Mouse (Mus musculus) myocyte (in vitro differentiated cells): Measurements from ENCODE around the gene Stx18. TPM values are rescaled to one million over a fixed set of nuclear protein-coding genes. Genes with fewer than 3 reads are reported as not detected.
A peak's percentile ranks its signal among the peaks of the same experiment; 100 is the strongest.

Experiments used
- H3K27me3 ChIP-seq: one replicate; pipeline ENCODE4 v1.6.1; 2011; ENCODE audit not compliant: control insufficient read depth, insufficient read depth, insufficient read length
- H3K36me3 ChIP-seq: one replicate; pipeline ENCODE4 v1.6.1; 2011; ENCODE audit not compliant: control insufficient read depth, insufficient read depth
- H3K4me2 ChIP-seq: one replicate; pipeline ENCODE4 v1.6.1; 2011; ENCODE audit warnings: low read depth, control low read depth
- H3K4me3 ChIP-seq: one replicate; pipeline ENCODE4 v1.5.1; 2011; ENCODE audit warnings: mild to moderate bottlenecking, control low read depth, moderate library complexity
- H3K79me2 ChIP-seq: one replicate; pipeline ENCODE4 v1.6.1; 2011; ENCODE audit not compliant: control insufficient read depth, insufficient read depth
- H3ac ChIP-seq: one replicate; pipeline ENCODE4 v1.6.1; 2011; ENCODE audit not compliant: control insufficient read depth, insufficient read length
- CEBPB ChIP-seq: IDR thresholded peaks from 2 replicates; pipeline ENCODE4 v1.6.1; 2011; ENCODE audit warnings: mild to moderate bottlenecking, moderate library complexity; ENCODE audit not compliant: poor library complexity, insufficient read depth, severe bottlenecking
- E2F4 ChIP-seq: IDR thresholded peaks from one replicate; pipeline ENCODE4 v1.6.1; 2011; ENCODE audit warnings: mild to moderate bottlenecking, control low read depth, moderate library complexity; ENCODE audit not compliant: insufficient read depth
- MAX ChIP-seq: IDR thresholded peaks from one replicate; pipeline ENCODE4 v1.6.1; 2011; ENCODE audit warnings: low read depth, mild to moderate bottlenecking, control low read depth
- MYOD1 ChIP-seq, 3 experiments: IDR thresholded peaks; one replicate each; pipeline ENCODE4 v1.6.1; 2011; ENCODE audit warnings: control low read depth in 2 of 3, low read depth in 2 of 3, mild to moderate bottlenecking in 2 of 3, moderate library complexity in 1 of 3; ENCODE audit not compliant: insufficient read length in 2 of 3, control insufficient read depth in 1 of 3
- MYOG ChIP-seq, 3 experiments: IDR thresholded peaks; one replicate each; pipeline ENCODE4 v1.6.1; 2011; ENCODE audit warnings: control low read depth in 2 of 3, low read depth in 2 of 3, mild to moderate bottlenecking in 2 of 3; ENCODE audit not compliant: insufficient read length in 2 of 3, control insufficient read depth in 1 of 3, insufficient read depth in 1 of 3
- POLR2A ChIP-seq: IDR thresholded peaks from one replicate; pipeline ENCODE4 v1.6.1; 2011; ENCODE audit warnings: low read depth, mild to moderate bottlenecking, control low read depth, moderate library complexity; ENCODE audit not compliant: insufficient read length
- POLR2AphosphoS2 ChIP-seq: IDR thresholded peaks from one replicate; pipeline ENCODE4 v1.6.1; 2011; ENCODE audit warnings: low read depth, control low read depth; ENCODE audit not compliant: insufficient read length
- REST ChIP-seq: IDR thresholded peaks from one replicate; pipeline ENCODE4 v1.6.1; 2011; ENCODE audit warnings: mild to moderate bottlenecking, control low read depth, moderate library complexity; ENCODE audit not compliant: insufficient read depth, insufficient read length
- SRF ChIP-seq: IDR thresholded peaks from one replicate; pipeline ENCODE4 v1.6.1; 2011; ENCODE audit warnings: low read depth; ENCODE audit not compliant: control insufficient read depth, insufficient read length
- TCF12 ChIP-seq: IDR thresholded peaks from one replicate; pipeline ENCODE4 v1.6.1; 2011; ENCODE audit warnings: mild to moderate bottlenecking, control low read depth; ENCODE audit not compliant: poor library complexity, insufficient read depth, severe bottlenecking
- TCF3 ChIP-seq: IDR thresholded peaks from one replicate; pipeline ENCODE4 v1.6.1; 2011; ENCODE audit warnings: low read depth, control low read depth; ENCODE audit not compliant: insufficient read length
- USF1 ChIP-seq: IDR thresholded peaks from one replicate; pipeline ENCODE4 v1.6.1; 2011; ENCODE audit warnings: low read depth, mild to moderate bottlenecking, control low read depth, moderate library complexity
- polyA plus RNA-seq: library from polyadenylated mRNA; unstranded; fragments of >200 nt; fragmentation: generic; extraction: Trizol; gene quantifications from one replicate; pipeline ENCODE4 v1.2.1, GENCODE M21; 2012; ENCODE audit warnings: missing spikeins

Gene Stx18
- polyA plus RNA-seq, 1 experiment, result 24.9 TPM

DNA sequence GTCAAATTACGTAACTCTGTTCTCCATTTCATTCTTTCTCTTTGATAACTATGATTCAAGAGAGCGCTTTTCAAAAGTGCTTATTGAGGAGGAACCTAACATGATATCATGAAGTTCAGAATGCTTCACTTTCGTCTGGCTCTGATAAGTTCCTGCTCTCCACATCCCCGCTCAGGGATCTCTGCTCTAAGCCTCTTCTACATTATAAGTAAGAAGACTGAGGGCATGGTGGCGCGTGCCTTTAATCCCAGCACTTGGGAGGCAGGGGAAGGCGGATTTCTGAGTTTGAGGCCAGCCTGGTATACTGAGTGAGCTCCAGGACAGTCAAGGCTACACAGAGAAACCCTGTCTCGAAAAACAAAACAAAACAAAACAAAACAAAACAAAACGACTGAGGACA is 268 bp upstream of the Stx18 start:
- TF ChIP-seq CEBPB (no peak), POLR2AphosphoS2 (no peak)

DNA sequence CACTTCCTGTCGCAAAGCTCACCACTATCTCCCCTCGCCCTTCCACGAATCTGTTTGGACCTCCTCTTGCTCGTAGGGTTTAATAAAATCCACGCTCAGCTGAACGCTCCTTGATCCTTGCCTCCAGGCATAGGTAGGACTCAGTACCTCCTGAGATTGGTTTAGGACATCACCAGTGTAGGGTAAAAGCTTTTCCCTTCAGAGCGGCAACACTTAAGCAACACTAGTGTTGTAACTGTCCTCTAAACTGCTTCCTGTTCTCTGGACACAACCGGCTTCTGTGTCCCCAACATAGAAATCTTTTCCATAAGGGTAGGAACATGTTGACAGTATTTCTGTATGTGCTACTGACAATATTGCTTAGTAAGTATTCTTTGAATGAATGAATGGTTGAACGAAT is 1.3 kb downstream of the Stx18 start:
- peak overlapping the region; percentile 69 for H3K4me3 ChIP-seq
- peaks cover 5% of the 10 kb centered on the region for H3K27me3 ChIP-seq
- TF ChIP-seq MAX (no peak), REST (no peak), SRF (no peak), MYOG (IDR thresholded peaks at IDR 0.05; ENCODE audit: control insufficient read depth in 1 of 3, insufficient read depth in 1 of 3, insufficient read length in 2 of 3, low read depth in 2 of 3) (no peak), POLR2A (no peak), POLR2AphosphoS2 (no peak), CEBPB (no peak), USF1 (no peak), E2F4 (no peak), TCF3 (no peak), MYOD1 (IDR thresholded peaks at IDR 0.05; ENCODE audit: control insufficient read depth in 1 of 3, insufficient read length in 2 of 3, low read depth in 2 of 3) (no peak), TCF12 (no peak)
- no peaks in the 10 kb centered on the region for H3K36me3 ChIP-seq
- peaks cover 12% of the 10 kb centered on the region for H3K79me2 ChIP-seq
- peak overlapping the region; percentile 97 for H3K4me2 ChIP-seq
- H3ac ChIP-seq, result peak overlapping the region; percentile 32

More for the DNA sequence above, 268 bp upstream of the Stx18 start:
- peaks cover 12% of the 10 kb centered on the region for H3K79me2 ChIP-seq
- no peaks in the 10 kb centered on the region for H3K36me3 ChIP-seq
- H3ac ChIP-seq, result peak overlapping the region; percentile 32
- H3K27me3 ChIP-seq, result peaks cover 5% of the 10 kb centered on the region
- peak overlapping the region; percentile 95 for H3K4me2 ChIP-seq
- H3K4me3 ChIP-seq, result peak overlapping the region; percentile 69

DNA sequence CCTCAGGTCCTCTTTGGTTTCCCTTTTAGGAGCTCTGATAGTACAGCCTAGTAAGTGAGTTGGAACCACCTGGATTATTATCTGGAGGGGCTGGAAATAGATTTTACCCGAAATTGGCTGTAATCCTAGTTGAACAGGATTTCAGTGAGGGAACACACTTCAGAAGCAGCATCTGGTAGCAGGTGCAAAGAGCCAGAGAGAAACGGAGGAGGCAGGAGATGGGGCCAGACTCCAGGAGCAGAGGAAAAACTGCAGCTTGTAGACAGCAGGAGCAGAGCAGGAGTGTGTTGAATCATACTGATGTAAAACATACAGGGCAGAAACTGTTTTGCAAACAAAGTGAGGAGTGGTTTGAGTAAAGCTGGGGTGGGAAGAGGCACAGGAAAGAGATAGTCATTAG is 6.4 kb downstream of the Stx18 start:
- Histone ChIP-seq H3ac (no peak overlapping the region), H3K36me3 (no peaks in the 10 kb centered on the region), H3K4me2 (no peak overlapping the region), H3K79me2 (peaks cover 6% of the 10 kb centered on the region), H3K27me3 (no peaks in the 10 kb centered on the region), H3K4me3 (no peak overlapping the region)
- TF ChIP-seq TCF12 (no peak), MAX (no peak), E2F4 (no peak), REST (no peak)

DNA sequence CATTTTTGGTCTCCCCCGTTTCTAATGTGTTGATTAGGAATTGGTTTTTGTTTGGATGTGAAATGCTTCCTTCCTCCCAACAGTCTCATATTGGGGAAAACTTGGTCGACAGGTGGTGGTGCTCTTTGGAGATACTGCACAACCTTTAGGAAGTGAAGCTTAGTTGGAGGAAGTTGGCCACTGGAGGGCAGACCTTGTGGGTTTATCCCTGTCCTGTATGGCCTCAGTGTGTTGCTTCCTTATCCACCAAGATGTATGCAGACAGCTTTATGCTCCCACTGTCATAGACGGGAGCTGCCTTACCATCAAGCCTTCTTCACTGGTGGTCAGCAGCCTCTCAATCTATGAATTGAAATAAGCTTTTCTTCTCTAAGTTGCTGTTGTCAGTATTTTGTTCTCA is 9.6 kb downstream of the Stx18 start:
- Histone ChIP-seq H3K27me3 (no peaks in the 10 kb centered on the region), H3ac (no peak overlapping the region), H3K4me2 (no peak overlapping the region), H3K4me3 (no peak overlapping the region), H3K79me2 (no peaks in the 10 kb centered on the region), H3K36me3 (no peaks in the 10 kb centered on the region)
- TF ChIP-seq E2F4, result no peak
- no peak for TF ChIP-seq POLR2AphosphoS2
- no peak for TF ChIP-seq TCF3
- TF ChIP-seq POLR2A, result no peak
- TF ChIP-seq MAX, result no peak
- TF ChIP-seq USF1, result no peak
- no peak for TF ChIP-seq REST
- no peak for TF ChIP-seq SRF
- no peak for TF ChIP-seq MYOD1 (IDR thresholded peaks at IDR 0.05; ENCODE audit: control insufficient read depth in 1 of 3, insufficient read length in 2 of 3, low read depth in 2 of 3)
- TF ChIP-seq MYOG (IDR thresholded peaks at IDR 0.05; ENCODE audit: control insufficient read depth in 1 of 3, insufficient read depth in 1 of 3, insufficient read length in 2 of 3, low read depth in 2 of 3), result no peak
- no peak for TF ChIP-seq TCF12
- TF ChIP-seq CEBPB, result no peak

DNA sequence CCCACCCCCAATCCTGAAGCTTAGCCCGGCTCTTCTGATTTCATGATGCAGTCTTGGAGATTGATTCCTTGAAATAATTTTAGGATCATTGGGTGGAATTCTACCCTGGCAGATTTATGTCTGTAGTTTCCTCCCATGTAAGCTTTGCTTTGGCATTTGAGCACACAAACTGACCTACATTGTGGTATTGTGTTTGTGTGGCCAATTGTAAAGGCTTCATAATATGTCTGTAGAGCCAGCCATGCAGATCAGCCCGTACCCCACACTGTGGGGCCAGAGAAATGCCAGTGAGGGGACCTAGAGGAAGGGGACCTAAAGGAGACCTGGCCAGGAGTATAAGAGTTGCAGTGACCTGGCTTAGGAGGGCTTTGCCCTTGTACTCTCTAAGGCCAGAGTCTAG is 22.5 kb downstream of the Stx18 start:
- H3K27me3 ChIP-seq, result no peaks in the 10 kb centered on the region
- no peak overlapping the region for H3K4me2 ChIP-seq
- TF ChIP-seq MYOD1 (IDR thresholded peaks at IDR 0.05; ENCODE audit: control insufficient read depth in 1 of 3, insufficient read length in 2 of 3, low read depth in 2 of 3) (no peak), POLR2AphosphoS2 (no peak), MYOG (IDR thresholded peaks at IDR 0.05; ENCODE audit: control insufficient read depth in 1 of 3, insufficient read depth in 1 of 3, insufficient read length in 2 of 3, low read depth in 2 of 3) (no peak), E2F4 (no peak), CEBPB (no peak), MAX (no peak), TCF3 (no peak), SRF (no peak), POLR2A (no peak), USF1 (no peak), TCF12 (no peak), REST (no peak)
- H3K36me3 ChIP-seq, result no peaks in the 10 kb centered on the region
- no peaks in the 10 kb centered on the region for H3K79me2 ChIP-seq
- no peak overlapping the region for H3ac ChIP-seq
- no peak overlapping the region for H3K4me3 ChIP-seq

DNA sequence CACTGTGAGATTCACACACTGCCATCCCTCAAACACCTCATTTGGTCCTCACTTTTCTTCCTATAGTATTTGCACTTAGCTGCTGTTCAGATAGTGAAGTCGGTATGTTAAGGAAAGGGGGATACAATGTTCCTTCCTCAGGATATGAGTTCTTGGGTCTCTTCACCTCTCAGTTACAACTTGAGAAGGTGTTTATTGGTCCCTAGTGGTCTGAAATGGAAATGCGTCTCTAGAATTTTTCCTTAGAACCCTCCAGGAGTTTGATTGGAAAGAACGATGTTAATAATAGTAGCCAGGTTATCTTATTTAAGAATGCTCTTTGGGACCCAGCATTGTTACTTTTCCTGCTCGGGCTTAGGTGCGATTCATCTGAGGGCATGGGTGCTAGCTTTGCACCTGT is 24.2 kb downstream of the Stx18 start:
- H3K4me3 ChIP-seq, result no peak overlapping the region
- H3ac ChIP-seq, result no peak overlapping the region

More for the DNA sequence above, 24.2 kb downstream of the Stx18 start:
- TF ChIP-seq TCF3 (no peak), TCF12 (no peak), USF1 (no peak), MYOG (IDR thresholded peaks at IDR 0.05; ENCODE audit: control insufficient read depth in 1 of 3, insufficient read depth in 1 of 3, insufficient read length in 2 of 3, low read depth in 2 of 3) (no peak), MAX (no peak), E2F4 (no peak), POLR2A (no peak), CEBPB (no peak), SRF (no peak), MYOD1 (IDR thresholded peaks at IDR 0.05; ENCODE audit: control insufficient read depth in 1 of 3, insufficient read length in 2 of 3, low read depth in 2 of 3) (no peak), REST (no peak), POLR2AphosphoS2 (no peak)
- no peaks in the 10 kb centered on the region for H3K36me3 ChIP-seq
- no peaks in the 10 kb centered on the region for H3K79me2 ChIP-seq
- no peak overlapping the region for H3K4me2 ChIP-seq
- no peaks in the 10 kb centered on the region for H3K27me3 ChIP-seq
